Mouse (Mus musculus): ENCODE data around the gene Tax1bp3. TPM values are rescaled to one million over a fixed set of nuclear protein-coding genes. Genes with fewer than 3 reads are reported as not detected.

The Tax1bp3 gene
- polyA plus RNA-seq, 1 experiment, result 181 TPM

DNA sequence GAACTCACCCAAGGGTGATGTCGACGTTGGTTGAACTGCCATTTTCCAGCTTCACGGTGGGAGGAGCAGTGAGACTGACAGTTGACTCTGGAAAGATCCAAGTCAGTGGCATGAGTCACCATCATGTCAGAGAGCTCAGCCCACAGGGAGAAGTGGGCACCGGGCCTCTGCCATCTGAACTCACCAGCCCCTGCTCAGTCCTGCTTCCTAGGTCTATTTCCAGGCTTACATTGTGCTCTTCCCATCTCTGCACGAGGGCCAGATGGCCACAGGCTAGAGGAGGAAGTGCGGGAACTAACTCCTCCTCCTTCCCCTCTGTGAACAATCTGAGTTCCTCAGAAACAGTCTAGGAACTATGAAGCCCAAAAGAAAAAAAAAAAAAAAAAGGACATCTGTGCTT lies 16.2 kb downstream of the Tax1bp3 start:
- Histone ChIP-seq H3K4me1 (ENCODE audit: control insufficient read depth, insufficient read depth, insufficient read length, low read length) (no peaks in the 10 kb centered on the region), H3K27ac (ENCODE audit: insufficient read depth, low read depth, low read length) (no peak overlapping the region), H3K27me3 (ENCODE audit: control insufficient read depth, insufficient read depth, low read length) (no peaks in the 10 kb centered on the region), H3K4me3 (ENCODE audit: low read depth, low read length) (no peak overlapping the region), H3K36me3 (ENCODE audit: control insufficient read depth, insufficient read depth, low read length) (peaks cover 26% of the 10 kb centered on the region)
- 72% methylated on average over 6 of the region's 6 CpGs for WGBS
- no peak for TF ChIP-seq CTCF (IDR thresholded peaks at IDR 0.05; ENCODE audit: extremely low read depth, insufficient read length, insufficient replicate concordance, low read depth, low read length)
- TF ChIP-seq POLR2A (IDR thresholded peaks at IDR 0.05; ENCODE audit: low read depth, low read length), result no peak

DNA sequence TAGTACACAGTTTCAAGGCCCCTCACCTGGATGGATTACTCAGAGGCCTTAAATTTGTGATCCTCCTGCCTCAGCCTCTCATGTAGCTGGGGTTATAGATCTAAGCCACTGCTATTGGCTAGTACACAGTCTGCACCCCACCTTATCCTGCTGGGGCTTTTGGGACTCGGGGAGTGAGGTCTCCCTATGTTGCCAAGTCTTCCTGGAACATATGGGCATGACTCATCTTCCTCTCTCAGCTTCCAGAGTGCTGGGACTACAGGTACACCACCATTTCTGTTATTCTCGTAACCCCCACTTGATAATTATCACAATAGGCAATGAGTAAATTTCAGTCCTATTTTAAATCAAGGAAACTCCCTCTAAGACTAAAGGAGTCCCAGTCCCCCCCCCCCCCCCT lies 17.6 kb downstream of the Tax1bp3 start:
- H3K4me1 ChIP-seq (ENCODE audit: control insufficient read depth, insufficient read depth, insufficient read length, low read length), result no peaks in the 10 kb centered on the region
- no peak overlapping the region for H3K27ac ChIP-seq (ENCODE audit: insufficient read depth, low read depth, low read length)
- no peak overlapping the region for H3K4me3 ChIP-seq (ENCODE audit: low read depth, low read length)
- no peak for TF ChIP-seq POLR2A (IDR thresholded peaks at IDR 0.05; ENCODE audit: low read depth, low read length)
- TF ChIP-seq CTCF (IDR thresholded peaks at IDR 0.05; ENCODE audit: extremely low read depth, insufficient read length, insufficient replicate concordance, low read depth, low read length), result no peak
- peaks cover 21% of the 10 kb centered on the region for H3K36me3 ChIP-seq (ENCODE audit: control insufficient read depth, insufficient read depth, low read length)
- H3K27me3 ChIP-seq (ENCODE audit: control insufficient read depth, insufficient read depth, low read length), result no peaks in the 10 kb centered on the region
- WGBS, result 65% methylated on average over 2 of the region's 2 CpGs

DNA sequence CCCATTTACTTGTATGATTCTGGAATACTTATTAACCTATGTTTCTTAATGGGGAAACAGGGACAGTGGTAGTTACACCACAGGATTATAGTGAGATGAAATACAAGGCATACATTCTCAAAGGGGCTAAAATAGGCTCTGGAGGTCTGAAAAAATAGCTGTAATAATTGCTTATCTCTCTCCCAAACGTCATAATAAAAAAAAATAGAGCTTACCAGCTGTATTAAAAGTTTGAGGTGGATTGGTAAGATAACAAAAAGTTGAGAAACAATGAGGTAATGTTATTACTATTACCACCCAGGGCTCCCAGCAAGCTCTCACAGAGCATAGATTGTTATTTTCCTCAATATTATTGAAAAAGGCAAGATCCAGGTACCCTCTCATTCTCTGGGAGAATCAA lies 21.3 kb downstream of the Tax1bp3 start:
- TF ChIP-seq CTCF (IDR thresholded peaks at IDR 0.05; ENCODE audit: extremely low read depth, insufficient read length, insufficient replicate concordance, low read depth, low read length) (no peak), POLR2A (IDR thresholded peaks at IDR 0.05; ENCODE audit: low read depth, low read length) (no peak)
- peaks cover 4% of the 10 kb centered on the region; the same call in 1 of the 2 replicates for H3K4me1 ChIP-seq (ENCODE audit: control insufficient read depth, insufficient read depth, insufficient read length, low read length)
- 0 out of 2 replicates have a peak, but pooled peaks cover 3% of the 10 kb centered on the region for H3K36me3 ChIP-seq (ENCODE audit: control insufficient read depth, insufficient read depth, low read length)
- H3K27me3 ChIP-seq (ENCODE audit: control insufficient read depth, insufficient read depth, low read length), result no peaks in the 10 kb centered on the region
- H3K4me3 ChIP-seq (ENCODE audit: low read depth, low read length), result peak overlapping the region; percentile 85; the same call in 1 of the 2 replicates
- 0% methylated on average over 1 of the region's 1 CpGs for WGBS
- no peak overlapping the region for H3K27ac ChIP-seq (ENCODE audit: insufficient read depth, low read depth, low read length)

DNA sequence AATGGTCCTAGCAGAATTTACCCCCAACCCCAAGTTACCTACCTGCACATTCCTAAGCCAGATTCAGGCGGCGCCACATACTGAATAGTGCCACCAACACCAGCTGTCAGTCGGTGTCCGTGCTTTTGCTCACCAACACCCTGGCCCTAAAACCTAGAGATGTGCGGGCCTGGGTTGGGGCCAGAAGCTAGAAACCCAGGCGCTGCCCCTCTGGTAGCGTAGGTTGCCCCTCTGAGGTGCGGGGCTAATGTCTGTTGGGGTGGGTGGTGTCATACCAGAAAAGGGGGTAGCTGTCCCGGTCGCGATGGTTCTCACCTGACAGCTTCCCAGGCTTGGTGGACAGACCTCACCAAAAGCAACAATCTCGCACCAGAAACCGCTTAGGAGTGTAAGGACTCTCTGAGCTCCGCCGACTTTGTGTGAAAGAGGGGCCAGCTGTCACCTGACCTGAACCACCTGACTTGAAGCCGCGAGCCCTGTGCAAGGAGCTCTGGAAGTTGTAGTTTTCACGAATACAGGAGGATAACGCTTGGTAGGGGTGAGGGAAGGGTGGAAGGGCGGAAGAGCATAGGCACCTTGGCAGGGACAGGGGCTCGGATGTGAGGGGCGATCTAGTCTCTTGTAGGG lies 21.8 kb downstream of the Tax1bp3 start, which contains the start of gene Ctns:
Gene Ctns (minus strand): TSS at position 440 of the 627 bp plus-strand sequence.
- Histone ChIP-seq H3K27me3 (ENCODE audit: control insufficient read depth, insufficient read depth, low read length) (no peaks in the 10 kb centered on the region), H3K4me3 (ENCODE audit: low read depth, low read length) (peak within 1 kb of the TSS; percentile 85), H3K27ac (ENCODE audit: insufficient read depth, low read depth, low read length) (peak within 1 kb of the TSS; percentile 92), H3K4me1 (ENCODE audit: control insufficient read depth, insufficient read depth, insufficient read length, low read length) (peaks cover 4% of the 10 kb centered on the region; the same call in 1 of the 2 replicates), H3K36me3 (ENCODE audit: control insufficient read depth, insufficient read depth, low read length) (0 out of 2 replicates have a peak, but pooled peaks cover 3% of the 10 kb centered on the region)
- TF ChIP-seq POLR2A (IDR thresholded peaks at IDR 0.05; ENCODE audit: low read depth, low read length), result peak; percentile 51
- no peak for TF ChIP-seq CTCF (IDR thresholded peaks at IDR 0.05; ENCODE audit: extremely low read depth, insufficient read length, insufficient replicate concordance, low read depth, low read length)
- under 1% methylated on average over 22 of the region's 22 CpGs for WGBS

DNA sequence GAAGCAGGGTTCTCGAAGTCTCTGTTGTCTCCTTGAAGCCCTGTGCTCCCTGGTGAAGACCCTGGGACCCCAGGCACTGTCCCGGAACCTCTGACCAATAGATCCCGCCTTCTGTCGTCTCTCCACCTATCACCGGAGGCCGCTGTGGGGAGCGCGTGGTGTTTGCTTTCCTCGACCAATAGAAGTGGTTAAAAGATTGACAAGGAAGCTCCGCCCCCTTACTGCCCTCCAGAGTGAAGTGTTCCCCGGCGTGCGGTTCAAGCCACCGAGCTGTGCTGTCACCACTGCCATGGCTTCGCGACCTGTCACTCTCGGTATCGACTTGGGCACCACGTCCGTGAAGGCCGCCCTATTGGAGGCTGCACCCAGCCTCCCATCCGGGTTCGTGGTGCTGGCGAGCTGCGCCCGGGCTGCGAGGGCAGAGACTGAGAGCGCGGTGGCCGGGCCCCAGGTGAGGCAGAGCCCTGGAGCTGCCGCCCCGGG lies 22.4 kb downstream of the Tax1bp3 start, which contains the start of gene Shpk:
Gene Shpk (plus strand): TSS at position 231 of the 483 bp plus-strand sequence.
- Histone ChIP-seq H3K36me3 (ENCODE audit: control insufficient read depth, insufficient read depth, low read length) (0 out of 2 replicates have a peak, but pooled peaks cover 3% of the 10 kb centered on the region), H3K27ac (ENCODE audit: insufficient read depth, low read depth, low read length) (peak within 1 kb of the TSS; percentile 92), H3K4me3 (ENCODE audit: low read depth, low read length) (peak within 1 kb of the TSS; percentile 85), H3K27me3 (ENCODE audit: control insufficient read depth, insufficient read depth, low read length) (no peaks in the 10 kb centered on the region), H3K4me1 (ENCODE audit: control insufficient read depth, insufficient read depth, insufficient read length, low read length) (peaks cover 4% of the 10 kb centered on the region; the same call in 1 of the 2 replicates)
- under 1% methylated on average over 32 of the region's 32 CpGs for WGBS
- TF ChIP-seq CTCF (IDR thresholded peaks at IDR 0.05; ENCODE audit: extremely low read depth, insufficient read length, insufficient replicate concordance, low read depth, low read length) (no peak), POLR2A (IDR thresholded peaks at IDR 0.05; ENCODE audit: low read depth, low read length) (peak; percentile 62)

DNA sequence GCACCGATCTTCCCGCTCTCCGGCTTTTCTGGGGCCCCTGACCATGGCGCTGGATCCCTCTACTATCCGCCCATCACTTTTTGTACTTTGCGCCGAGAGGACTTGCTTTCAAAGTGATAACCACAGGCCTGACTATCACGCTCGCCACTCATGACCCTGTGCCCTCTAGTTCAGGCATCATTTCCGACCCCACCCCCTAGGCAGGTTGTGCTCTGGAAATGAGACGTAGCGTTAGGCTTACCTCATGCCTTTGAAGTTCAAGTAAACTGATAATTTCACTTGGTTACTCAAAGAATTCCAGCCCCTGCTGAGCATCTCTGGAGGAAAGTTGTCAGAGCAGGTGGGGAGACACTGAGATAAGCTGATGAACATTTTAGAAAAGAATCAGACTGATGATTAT lies 23.0 kb downstream of the Tax1bp3 start:
- TF ChIP-seq POLR2A (IDR thresholded peaks at IDR 0.05; ENCODE audit: low read depth, low read length) (peak; percentile 34; the same call in 1 of the 2 replicates), CTCF (IDR thresholded peaks at IDR 0.05; ENCODE audit: extremely low read depth, insufficient read length, insufficient replicate concordance, low read depth, low read length) (no peak)
- H3K4me3 ChIP-seq (ENCODE audit: low read depth, low read length), result peak overlapping the region; percentile 85
- H3K4me1 ChIP-seq (ENCODE audit: control insufficient read depth, insufficient read depth, insufficient read length, low read length), result peaks cover 4% of the 10 kb centered on the region; the same call in 1 of the 2 replicates
- no peaks in the 10 kb centered on the region for H3K27me3 ChIP-seq (ENCODE audit: control insufficient read depth, insufficient read depth, low read length)
- H3K27ac ChIP-seq (ENCODE audit: insufficient read depth, low read depth, low read length), result peak overlapping the region; percentile 92
- 0 out of 2 replicates have a peak, but pooled peaks cover 3% of the 10 kb centered on the region for H3K36me3 ChIP-seq (ENCODE audit: control insufficient read depth, insufficient read depth, low read length)
- 1% methylated on average over 12 of the region's 12 CpGs for WGBS

DNA sequence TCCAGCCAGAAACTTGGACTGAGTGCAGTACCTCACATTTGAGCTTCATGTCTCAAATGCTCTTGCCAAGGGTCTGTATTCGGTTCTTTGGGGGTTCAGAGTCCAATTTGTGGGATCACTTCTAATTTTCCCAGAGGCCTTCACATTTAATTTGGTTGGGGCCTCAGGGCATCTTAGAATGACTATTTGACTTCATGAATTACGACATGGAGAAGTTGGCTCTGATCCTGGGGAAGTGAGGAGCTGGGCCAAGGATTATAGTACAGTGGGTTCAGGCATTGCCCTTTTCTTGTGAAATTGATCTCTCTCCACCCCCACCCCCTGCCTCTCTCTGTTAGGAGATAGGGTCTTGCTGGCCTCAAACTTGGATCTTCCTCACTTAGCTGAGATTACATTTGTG lies 24.1 kb downstream of the Tax1bp3 start:
- no peak overlapping the region for H3K27ac ChIP-seq (ENCODE audit: insufficient read depth, low read depth, low read length)
- WGBS, result 28% methylated on average over 2 of the region's 2 CpGs
- no peak for TF ChIP-seq POLR2A (IDR thresholded peaks at IDR 0.05; ENCODE audit: low read depth, low read length)
- no peaks in the 10 kb centered on the region for H3K27me3 ChIP-seq (ENCODE audit: control insufficient read depth, insufficient read depth, low read length)
- peaks cover 4% of the 10 kb centered on the region; the same call in 1 of the 2 replicates for H3K4me1 ChIP-seq (ENCODE audit: control insufficient read depth, insufficient read depth, insufficient read length, low read length)
- H3K4me3 ChIP-seq (ENCODE audit: low read depth, low read length), result no peak overlapping the region
- H3K36me3 ChIP-seq (ENCODE audit: control insufficient read depth, insufficient read depth, low read length), result 0 out of 2 replicates have a peak, but pooled peaks cover 1% of the 10 kb centered on the region
